Mouse (Mus musculus): ENCODE measurements around the gene Nectin2.

The Nectin2 gene

GRCm38 (mm10) chr7:19685374-19685773 is 64.9 kb downstream of the Nectin2 start:
- DNase-seq: no peak

- no peak for DNase-seq
Measured at GRCm38 (mm10) chr7:19683771-19684201, 66.5 kb downstream of the Nectin2 start.

GRCm38 (mm10) chr7:19682979-19683378 is 67.3 kb downstream of the Nectin2 start:
- DNase-seq: no peak

GRCm38 (mm10) chr7:19681202-19681694 is 69.0 kb downstream of the Nectin2 start, which contains the start of the genes Gm44805 and Apoc4:
TSS of gene Gm44805 (minus strand) at chr7:19681423.
TSS of gene Apoc4 (minus strand) at chr7:19681479.
- no peak for DNase-seq

- DNase-seq: no peak
Measured at GRCm38 (mm10) chr7:19680702-19681101, 69.6 kb downstream of the Nectin2 start.

- DNase-seq: no peak
Measured at GRCm38 (mm10) chr7:19678901-19679300, 71.4 kb downstream of the Nectin2 start.

GRCm38 (mm10) chr7:19677872-19678271 is 72.4 kb downstream of the Nectin2 start, which contains the start of gene Apoc2:
TSS of gene Apoc2 (minus strand) at chr7:19677941.
- DNase-seq: no peak

GRCm38 (mm10) chr7:19676662-19677061 is 73.6 kb downstream of the Nectin2 start:
- DNase-seq: no peak

GRCm38 (mm10) chr7:19675824-19676223 is 74.5 kb downstream of the Nectin2 start:
- DNase-seq: no peak

- DNase-seq: no peak
Measured at GRCm38 (mm10) chr7:19673083-19673699, 77.1 kb downstream of the Nectin2 start.

- no peak for DNase-seq
Measured at GRCm38 (mm10) chr7:19671511-19671910, 78.8 kb downstream of the Nectin2 start.

GRCm38 (mm10) chr7:19668947-19669721 is 81.1 kb downstream of the Nectin2 start:
- peak; percentile 98 for DNase-seq

- no peak for DNase-seq
Measured at GRCm38 (mm10) chr7:19667434-19667833, 82.8 kb downstream of the Nectin2 start.

- DNase-seq: no peak
Measured at GRCm38 (mm10) chr7:19666750-19667149, 83.5 kb downstream of the Nectin2 start.
